Mouse (Mus musculus) granulocyte monocyte progenitor cell, adult 5-6 weeks (primary cell): ENCODE measurements around the gene Pard3b. TPM values are rescaled to one million over a fixed set of nuclear protein-coding genes. Genes with fewer than 3 reads are reported as not detected.

Experiments
- ATAC-seq: replicated peaks from 2 replicates; pipeline ENCODE4 v1.8.0; 2016; ENCODE audit warnings: mild to moderate bottlenecking, moderate TSS enrichment, inconsistent platforms; ENCODE audit not compliant: poor library complexity, severe bottlenecking
- total RNA-seq, 2 experiments: library from RNA; stranded (forward) in 1 of 2; stranded (reverse) in 1 of 2; fragments of 200-712, 200-1000 nt in 1 of 2; fragments of >200 nt in 1 of 2; fragmentation: Nextera tagmentation in 1 of 2; gene quantifications; 2 replicates each; pipeline ENCODE4 v1.2.3; 2014 to 2017

Pard3b gene
- total RNA-seq, 2 experiments from 2014 or later: 2.0 to 5.7 TPM

GRCm38 (mm10) chr1:62532426-62533126 is 894.0 kb downstream of the Pard3b start:
- no peak for ATAC-seq

GRCm38 (mm10) chr1:62548953-62549352 is 910.3 kb downstream of the Pard3b start:
- ATAC-seq: no peak

- ATAC-seq: no peak
Measured at GRCm38 (mm10) chr1:62550546-62550945, 911.9 kb downstream of the Pard3b start.

- ATAC-seq: no peak
Measured at GRCm38 (mm10) chr1:62551516-62551915, 912.9 kb downstream of the Pard3b start.

GRCm38 (mm10) chr1:62555838-62556237 is 917.2 kb downstream of the Pard3b start:
- no peak for ATAC-seq

GRCm38 (mm10) chr1:62562987-62563386 is 924.4 kb downstream of the Pard3b start:
- ATAC-seq: no peak

GRCm38 (mm10) chr1:62564245-62565119 is 925.9 kb downstream of the Pard3b start:
- no peak for ATAC-seq

GRCm38 (mm10) chr1:62565120-62565809 is 926.6 kb downstream of the Pard3b start:
- no peak for ATAC-seq

- ATAC-seq: no peak
Measured at GRCm38 (mm10) chr1:62566596-62566995, 928.0 kb downstream of the Pard3b start.

GRCm38 (mm10) chr1:62576939-62577590 is 938.4 kb downstream of the Pard3b start:
- ATAC-seq: no peak

- ATAC-seq: no peak
Measured at GRCm38 (mm10) chr1:62579024-62579765, 940.6 kb downstream of the Pard3b start.

GRCm38 (mm10) chr1:62580314-62580935 is 941.8 kb downstream of the Pard3b start:
- ATAC-seq: no peak

GRCm38 (mm10) chr1:62582476-62582875 is 943.9 kb downstream of the Pard3b start:
- no peak for ATAC-seq

- no peak for ATAC-seq
Measured at GRCm38 (mm10) chr1:62587536-62587935, 948.9 kb downstream of the Pard3b start.

GRCm38 (mm10) chr1:62591296-62592031 is 952.8 kb downstream of the Pard3b start:
- no peak for ATAC-seq

- no peak for ATAC-seq
Measured at GRCm38 (mm10) chr1:62595401-62595800, 956.8 kb downstream of the Pard3b start.

GRCm38 (mm10) chr1:62597751-62598400 is 959.3 kb downstream of the Pard3b start:
- ATAC-seq: no peak

- no peak for ATAC-seq
Measured at GRCm38 (mm10) chr1:62598551-62598950, 959.9 kb downstream of the Pard3b start.
